Comparison of ENCODE assay signal across 20 mouse cellular contexts in the genomic region with DNA sequence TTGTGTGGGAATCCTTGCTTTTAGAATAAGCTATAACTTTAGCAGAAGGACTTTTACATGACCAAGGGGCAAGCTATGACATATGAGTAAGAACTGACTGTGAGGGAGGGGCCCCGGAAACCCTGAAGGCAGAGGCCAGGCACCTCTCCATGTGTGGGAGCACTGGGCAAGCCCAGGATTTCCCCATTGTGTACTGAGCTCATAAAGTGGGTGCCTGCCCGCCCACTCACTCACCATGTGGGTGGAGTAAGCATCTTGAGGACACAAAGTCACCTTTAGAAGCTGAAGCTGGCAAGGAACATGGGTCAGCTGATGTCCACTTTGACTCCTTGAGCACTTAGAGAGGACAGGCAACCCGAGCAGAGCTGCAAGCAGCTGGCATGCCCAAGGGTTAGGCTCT.
DNase-seq lines count a peak whose midpoint lies in the region; ATAC-seq lines count a peak whose summit lies in the region.
"Had no signal": no experiment of that assay in that cellular context is flagged by ENCODE, and none has a peak within 500 bp of the region (broad histone marks: within the 10 kb centered on the region; RNA-seq: fewer than 3 reads in every experiment).

No protein-coding gene starts in this region.

- no peaks in the 10 kb centered on the region for H3K4me1 ChIP-seq in intestine, embryonic 14.5 days (replicated peaks; ENCODE audit: control insufficient read depth, insufficient read depth, low read length)
- no peaks in the 10 kb centered on the region for H3K4me1 ChIP-seq in intestine, embryonic 16.5 days (ENCODE audit: control insufficient read depth, insufficient read depth, low read length)
- no peaks in the 10 kb centered on the region for H3K4me1 ChIP-seq in midbrain, embryonic 14.5 days (ENCODE audit: control insufficient read depth, insufficient read depth, low read length)
- no peaks in the 10 kb centered on the region for H3K4me1 ChIP-seq in kidney, embryonic 14.5 days (ENCODE audit: control insufficient read depth, insufficient read depth, low read length)
- H3K4me1 ChIP-seq: embryonic facial prominence, embryonic 12.5 days; forebrain, embryonic 12.5 days; heart, embryonic 12.5 days; hindbrain, embryonic 15.5 days had no signal

- DNase-seq in intestine, embryonic 14.5 days (ENCODE audit: low spot score), result peak; percentile 45
- peak; percentile 18 to 47 for DNase-seq in lung, adult 18-20 months
- peak; percentile 10 for DNase-seq in lung, postnatal 14 days
- DNase-seq in splenic B cell, adult 2 months (ENCODE audit: low read depth, low spot score), result peak; percentile 25
- DNase-seq in thymus, postnatal 0 days (ENCODE audit: low spot score), result no peak
- no peak for DNase-seq in midbrain, embryonic 14.5 days
- DNase-seq: adrenal gland, postnatal 14 days; cerebellum, adult 11-12 months; cerebellum, adult 9-10 months; cerebellum, postnatal 25 days; gastrocnemius, postnatal 36 days; heart, adult 2 months had no signal

- no peak for ATAC-seq in intestine, embryonic 14.5 days (replicated peaks; ENCODE audit: low FRiP score, low TSS enrichment, low read depth)
- ATAC-seq in intestine, embryonic 16.5 days, result no peak
- ATAC-seq in midbrain, embryonic 14.5 days (ENCODE audit: low FRiP score, low TSS enrichment), result no peak
- no peak for ATAC-seq in kidney, embryonic 14.5 days (ENCODE audit: low FRiP score, low TSS enrichment)
- ATAC-seq: activated CD4-positive, CD25-positive, alpha-beta regulatory T cell, adult 4 months; Patski had no signal

- no peak overlapping the region for H3K4me2 ChIP-seq in intestine, embryonic 14.5 days (ENCODE audit: low read length)
- no peak overlapping the region for H3K4me2 ChIP-seq in intestine, embryonic 16.5 days (ENCODE audit: low read depth, low read length)
- no peak overlapping the region for H3K4me2 ChIP-seq in midbrain, embryonic 14.5 days (ENCODE audit: low read length)
- no peak overlapping the region for H3K4me2 ChIP-seq in kidney, embryonic 14.5 days (replicated peaks; ENCODE audit: low read depth, low read length)
- H3K4me2 ChIP-seq: embryonic facial prominence, embryonic 12.5 days; forebrain, embryonic 12.5 days; heart, embryonic 12.5 days; hindbrain, embryonic 15.5 days had no signal

- H3K4me3 ChIP-seq in intestine, embryonic 14.5 days (ENCODE audit: low read depth, low read length), result no peak overlapping the region
- H3K4me3 ChIP-seq in intestine, embryonic 16.5 days (ENCODE audit: low read length), result no peak overlapping the region
- no peak overlapping the region for H3K4me3 ChIP-seq in midbrain, embryonic 14.5 days (replicated peaks; ENCODE audit: low read depth, low read length)
- H3K4me3 ChIP-seq in kidney, embryonic 14.5 days (ENCODE audit: low read length), result no peak overlapping the region
- H3K4me3 ChIP-seq: embryonic facial prominence, embryonic 12.5 days; forebrain, embryonic 12.5 days; heart, adult 2 months; heart, embryonic 12.5 days; hindbrain, embryonic 15.5 days had no signal

- no peaks in the 10 kb centered on the region for H3K9me3 ChIP-seq in intestine, embryonic 14.5 days (ENCODE audit: control insufficient read depth, low read length)
- no peaks in the 10 kb centered on the region for H3K9me3 ChIP-seq in intestine, embryonic 16.5 days (ENCODE audit: control insufficient read depth, low read length)
- H3K9me3 ChIP-seq in midbrain, embryonic 14.5 days (ENCODE audit: control insufficient read depth, low read length), result no peaks in the 10 kb centered on the region
- H3K9me3 ChIP-seq in kidney, embryonic 14.5 days (ENCODE audit: control insufficient read depth, low read length), result no peaks in the 10 kb centered on the region
- H3K9me3 ChIP-seq: embryonic facial prominence, embryonic 12.5 days; forebrain, embryonic 12.5 days; heart, embryonic 12.5 days; hindbrain, embryonic 15.5 days had no signal

- no peak overlapping the region for H3K27ac ChIP-seq in intestine, embryonic 14.5 days (ENCODE audit: low read depth)
- no peak overlapping the region for H3K27ac ChIP-seq in intestine, embryonic 16.5 days (ENCODE audit: low read length)
- H3K27ac ChIP-seq in midbrain, embryonic 14.5 days (replicated peaks; ENCODE audit: low read depth, low read length), result no peak overlapping the region
- H3K27ac ChIP-seq in kidney, embryonic 14.5 days (ENCODE audit: low read depth, low read length), result no peak overlapping the region
- H3K27ac ChIP-seq: embryonic facial prominence, embryonic 12.5 days; forebrain, embryonic 12.5 days; heart, adult 2 months; hindbrain, embryonic 15.5 days had no signal

- H3K27me3 ChIP-seq in intestine, embryonic 14.5 days (replicated peaks; ENCODE audit: control insufficient read depth, insufficient read depth, low read length), result no peaks in the 10 kb centered on the region
- no peaks in the 10 kb centered on the region for H3K27me3 ChIP-seq in intestine, embryonic 16.5 days (replicated peaks; ENCODE audit: control insufficient read depth, insufficient read depth, low read length)
- no peaks in the 10 kb centered on the region for H3K27me3 ChIP-seq in splenic B cell, adult 2 months (ENCODE audit: control insufficient read depth, insufficient read depth, low read length, poor library complexity, severe bottlenecking)
- H3K27me3 ChIP-seq in midbrain, embryonic 14.5 days (ENCODE audit: control insufficient read depth, insufficient read depth, low read length), result no peaks in the 10 kb centered on the region
- H3K27me3 ChIP-seq in kidney, embryonic 14.5 days (ENCODE audit: control insufficient read depth, insufficient read depth, low read length), result no peaks in the 10 kb centered on the region
- H3K27me3 ChIP-seq: embryonic facial prominence, embryonic 12.5 days; forebrain, embryonic 12.5 days; heart, embryonic 12.5 days; hindbrain, embryonic 15.5 days had no signal

- 82% methylated on average over 3 of the region's 3 CpGs for WGBS in intestine, embryonic 14.5 days
- 68% methylated on average over 3 of the region's 3 CpGs for WGBS in intestine, embryonic 16.5 days
- 79% methylated on average over 3 of the region's 3 CpGs for WGBS in midbrain, embryonic 14.5 days
- WGBS in kidney, embryonic 14.5 days, result 72% methylated on average over 3 of the region's 3 CpGs

- H3K9ac ChIP-seq in intestine, embryonic 14.5 days (ENCODE audit: low read length), result no peak overlapping the region
- H3K9ac ChIP-seq in intestine, embryonic 16.5 days (ENCODE audit: low read depth, low read length), result no peak overlapping the region
- no peak overlapping the region for H3K9ac ChIP-seq in midbrain, embryonic 14.5 days (replicated peaks; ENCODE audit: low read length)
- no peak overlapping the region for H3K9ac ChIP-seq in kidney, embryonic 14.5 days (ENCODE audit: low read depth, low read length)
- H3K9ac ChIP-seq: embryonic facial prominence, embryonic 12.5 days; forebrain, embryonic 12.5 days; heart, embryonic 12.5 days; hindbrain, embryonic 15.5 days had no signal

- no peaks in the 10 kb centered on the region for H3K36me3 ChIP-seq in intestine, embryonic 14.5 days (ENCODE audit: control insufficient read depth, insufficient read depth, low read length)
- no peaks in the 10 kb centered on the region for H3K36me3 ChIP-seq in intestine, embryonic 16.5 days (ENCODE audit: control insufficient read depth, insufficient read depth, low read length)
- no peaks in the 10 kb centered on the region for H3K36me3 ChIP-seq in splenic B cell, adult 2 months (ENCODE audit: control insufficient read depth, insufficient read depth, low read length, poor library complexity, severe bottlenecking)
- H3K36me3 ChIP-seq in midbrain, embryonic 14.5 days (ENCODE audit: control insufficient read depth, insufficient read depth, low read length), result no peaks in the 10 kb centered on the region
- H3K36me3 ChIP-seq in kidney, embryonic 14.5 days (ENCODE audit: control insufficient read depth, insufficient read depth, low read length), result no peaks in the 10 kb centered on the region
- H3K36me3 ChIP-seq: embryonic facial prominence, embryonic 12.5 days; forebrain, embryonic 12.5 days; heart, embryonic 12.5 days; hindbrain, embryonic 15.5 days had no signal

Comparison
In these comparisons a context has a peak if more than half of its experiments do, and no peak if none do; other contexts are left out.
1. DNase-seq: peak in intestine, embryonic 14.5 days (single experiment), lung, adult 18-20 months (2 of 2), lung, postnatal 14 days (single experiment) and splenic B cell, adult 2 months (single experiment); none in thymus, postnatal 0 days (single experiment) and midbrain, embryonic 14.5 days (single experiment).